Mouse (Mus musculus) gastrocnemius, postnatal 25 days (tissue): ENCODE data around the gene Rnf145. TPM values are rescaled to one million over a fixed set of nuclear protein-coding genes. Genes with fewer than 3 reads are reported as not detected.

Experiments
- microRNA-seq, 2 experiments: library from miRNA; unstranded; fragments of <30 nt; microRNA quantifications; one replicate each; pipeline ENCODE4 v1.2.0; 2021; ENCODE audit warnings: borderline replicate concordance in 2 of 2
- total RNA-seq, 2 experiments: library from RNA; stranded (reverse); gene quantifications; 1 replicate in 1 of 2; 2 replicates in 1 of 2; pipeline ENCODE4 v1.2.3; 2021

The Rnf145 gene
- total RNA-seq, 2 experiments from 2014 or later = 8.1 to 10.9 TPM

Small RNA genes within 50 kb of the gene (microRNA-seq; reads per million reads assigned to microRNA genes)
- 0 reads per million in 2 experiments for gene Gm22121

Other genes with a start within 250 kb of the Rnf145 start
- not detected for gene Il12b, start 118.9 kb upstream of the Rnf145 start, total RNA-seq
- 10 to 100 TPM; 26.6 to 28.8 TPM for gene Ublcp1, start 48.5 kb upstream of the Rnf145 start, total RNA-seq
- 10 to 100 TPM in 1 of 2 experiments, 1 to 10 TPM in 1; 9.3 to 14.0 TPM for gene Ebf1, start 98.4 kb downstream of the Rnf145 start, total RNA-seq